Mouse (Mus musculus) erythroblast, adult 5-6 weeks (primary cell): Measurements from ENCODE around the gene Ccdc106. TPM values are rescaled to one million over a fixed set of nuclear protein-coding genes. Genes with fewer than 3 reads are reported as not detected.
"Not testable (repeated sequence)": the region's sequence is repeated elsewhere in the genome, so short reads cannot be mapped to it uniquely, and the experiment has no call there.

ENCODE experiments used
- ATAC-seq: replicated peaks from 2 replicates; pipeline ENCODE4 v1.8.0; 2016; ENCODE audit warnings: moderate number of reproducible peaks, mild to moderate bottlenecking, moderate TSS enrichment, inconsistent platforms; ENCODE audit not compliant: poor library complexity, low FRiP score, severe bottlenecking
- total RNA-seq, 2 experiments: library from RNA; stranded (forward) in 1 of 2; stranded (reverse) in 1 of 2; fragments of 150-400 nt in 1 of 2; fragments of 200-764, 138-1000 nt in 1 of 2; gene quantifications; 2 replicates each; pipeline versions ENCODE4 v1.2.3 to v1.2.4; 2015 to 2017; ENCODE audit warnings: low replicate concordance in 2 of 2

Gene Ccdc106
- total RNA-seq, 2 experiments from 2014 or later: not detected

- ATAC-seq: peak; percentile 84
Observed at GRCm38 (mm10) chr7:5073586-5073985, 53.2 kb downstream of the Ccdc106 start.

GRCm38 (mm10) chr7:5074984-5075383 is 54.6 kb downstream of the Ccdc106 start:
- ATAC-seq: no peak

- ATAC-seq: no peak
Observed at GRCm38 (mm10) chr7:5076931-5077330, 56.6 kb downstream of the Ccdc106 start.

- not testable (repeated sequence) for ATAC-seq
Observed at GRCm38 (mm10) chr7:5079365-5080009, 59.1 kb downstream of the Ccdc106 start.

- ATAC-seq: peak; percentile 95
Observed at GRCm38 (mm10) chr7:5080010-5080751, 59.8 kb downstream of the Ccdc106 start, which contains the start of gene Epn1. Gene Epn1, plus strand, starts transcription at chr7:5080235.

GRCm38 (mm10) chr7:5080815-5081214 is 60.5 kb downstream of the Ccdc106 start:
- no peak for ATAC-seq

- ATAC-seq: peak; percentile 55
Observed at GRCm38 (mm10) chr7:5081241-5081640, 60.9 kb downstream of the Ccdc106 start.

- no peak for ATAC-seq
Observed at GRCm38 (mm10) chr7:5081939-5082338, 61.6 kb downstream of the Ccdc106 start.

- ATAC-seq: no peak
Observed at GRCm38 (mm10) chr7:5083325-5084105, 63.2 kb downstream of the Ccdc106 start.

GRCm38 (mm10) chr7:5085512-5085911 is 65.2 kb downstream of the Ccdc106 start:
- ATAC-seq: no peak

GRCm38 (mm10) chr7:5086921-5087440 is 66.6 kb downstream of the Ccdc106 start:
- no peak for ATAC-seq

- no peak for ATAC-seq
Observed at GRCm38 (mm10) chr7:5087886-5088285, 67.5 kb downstream of the Ccdc106 start.

GRCm38 (mm10) chr7:5089853-5090252 is 69.5 kb downstream of the Ccdc106 start:
- no peak for ATAC-seq

GRCm38 (mm10) chr7:5091008-5091728 is 70.8 kb downstream of the Ccdc106 start:
- ATAC-seq: no peak

GRCm38 (mm10) chr7:5092381-5092780 is 72.0 kb downstream of the Ccdc106 start:
- no peak for ATAC-seq

- no peak for ATAC-seq
Observed at GRCm38 (mm10) chr7:5092831-5093510, 72.6 kb downstream of the Ccdc106 start.

GRCm38 (mm10) chr7:5098769-5099168 is 78.4 kb downstream of the Ccdc106 start:
- ATAC-seq: no peak

GRCm38 (mm10) chr7:5099796-5100195 is 79.4 kb downstream of the Ccdc106 start:
- no peak for ATAC-seq

GRCm38 (mm10) chr7:5101066-5101663 is 80.8 kb downstream of the Ccdc106 start:
- ATAC-seq: no peak
